Mouse (Mus musculus) stomach, postnatal 0 days (tissue): ENCODE measurements around the gene Ccsap.

Experiments used
- CTCF ChIP-seq: IDR thresholded peaks from 2 replicates; pipeline ENCODE4 v1.5.1; 2016; ENCODE audit warnings: antibody characterized with exemption, low read depth, mild to moderate bottlenecking, moderate library complexity
- EP300 ChIP-seq: optimal IDR thresholded peaks from 2 replicates; pipeline ENCODE3; 2016; ENCODE audit warnings: antibody characterized with exemption

GRCm38 (mm10) chr8:123813892-123814266, 46.1 kb downstream of the Ccsap start:
- TF ChIP-seq CTCF, result no peak
- no peak for TF ChIP-seq EP300
